Mouse (Mus musculus) limb, embryonic 11.5 days (tissue): ENCODE data around the gene Cadps2. TPM values are rescaled to one million over a fixed set of nuclear protein-coding genes. Genes with fewer than 3 reads are reported as not detected.

ENCODE experiments used
- ATAC-seq: fragments of 200-750 bp; cut with Nextera tagmentation; 2 replicates; pipeline ENCODE4 v1.8.0; 2017; ENCODE audit warnings: low read depth; ENCODE audit not compliant: insufficient number of reproducible peaks, low FRiP score, low TSS enrichment
- DNase-seq: peaks from one replicate; pipeline ENCODE4 v3.0.0-alpha.2; 2015; ENCODE audit warnings: low spot score
- H3K27ac ChIP-seq: fragments of 300-500 bp; sonication (generic); replicated peaks from 2 replicates; pipeline ENCODE4 v1.5.1; 2014; ENCODE audit warnings: low read depth, mild to moderate bottlenecking, low read length
- H3K27me3 ChIP-seq: fragments of 300-500 bp; sonication (generic); 2 replicates; pipeline ENCODE4 v1.6.1; 2014; ENCODE audit warnings: mild to moderate bottlenecking, low read length, mixed read lengths; ENCODE audit not compliant: control insufficient read depth, insufficient read depth
- H3K36me3 ChIP-seq: fragments of 300-500 bp; sonication (generic); 2 replicates; pipeline ENCODE4 v1.6.1; 2014; ENCODE audit warnings: mild to moderate bottlenecking, low read length, moderate library complexity, mixed read lengths; ENCODE audit not compliant: control insufficient read depth, insufficient read depth
- H3K4me1 ChIP-seq: fragments of 300-500 bp; sonication (generic); 2 replicates; pipeline ENCODE4 v1.6.1; 2014; ENCODE audit warnings: low read length, mixed read lengths; ENCODE audit not compliant: control insufficient read depth, insufficient read depth
- H3K4me2 ChIP-seq: fragments of 300-500 bp; sonication (generic); 2 replicates; pipeline ENCODE4 v1.6.1; 2014; ENCODE audit warnings: low read depth, mild to moderate bottlenecking, moderate library complexity; ENCODE audit not compliant: severe bottlenecking
- H3K4me3 ChIP-seq: fragments of 300-500 bp; sonication (generic); 2 replicates; pipeline ENCODE4 v1.5.1; 2014; ENCODE audit warnings: low read depth, low read length
- H3K9ac ChIP-seq: fragments of 300-500 bp; sonication (generic); 2 replicates; pipeline ENCODE4 v1.6.1; 2014; ENCODE audit warnings: mild to moderate bottlenecking, low read length
- H3K9me3 ChIP-seq: fragments of 300-500 bp; sonication (generic); 2 replicates; pipeline ENCODE4 v1.6.1; 2016; ENCODE audit warnings: low read length; ENCODE audit not compliant: control insufficient read depth
- WGBS: fragments of 180-500 bp; shearing (Covaris S2); extraction: QIAGEN DNeasy Blood & Tissue Kit; methylation state at CpG from one replicate; pipeline ENCODE4 v1.1.7; 2014; 5-methylcytosine and 5-hydroxymethylcytosine counted together
- polyA plus RNA-seq: library from polyadenylated mRNA; unstranded; fragments of >200 nt; fragmentation: Nextera tagmentation; extraction: Ambion mirVana; gene quantifications from 2 replicates; pipeline ENCODE4 v1.2.1, GENCODE M21; 2014

Cadps2 gene
- polyA plus RNA-seq, 1 experiment from 2014 or later: 3.3 TPM

DNA sequence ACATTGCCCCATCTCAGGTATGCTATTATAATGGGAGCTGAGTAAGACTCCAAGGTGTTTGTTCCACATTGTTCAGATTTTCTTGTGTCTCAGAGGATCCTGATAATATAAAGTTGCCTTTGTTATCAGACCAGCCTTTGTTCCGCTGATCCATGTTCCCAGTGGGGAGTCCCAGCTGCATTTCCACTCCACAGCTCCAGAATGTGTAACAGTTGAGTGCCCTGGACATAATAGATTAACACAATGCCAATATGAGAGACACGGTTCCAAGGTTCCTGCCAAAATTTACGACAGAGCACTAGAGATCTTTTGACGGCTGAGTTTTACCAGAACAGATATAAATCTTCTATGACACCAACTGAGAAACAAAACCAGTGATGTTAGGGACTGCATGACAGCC is 266.8 kb downstream of the Cadps2 start:
- no peak overlapping the region for H3K27ac ChIP-seq
- no peaks in the 10 kb centered on the region for H3K4me1 ChIP-seq
- no peak overlapping the region for H3K4me3 ChIP-seq
- H3K9me3 ChIP-seq: no peaks in the 10 kb centered on the region
- no peak for ATAC-seq
- no peak overlapping the region for H3K4me2 ChIP-seq
- 77% methylated on average over 4 of the region's 4 CpGs for WGBS
- H3K36me3 ChIP-seq: no peaks in the 10 kb centered on the region
- no peaks in the 10 kb centered on the region for H3K27me3 ChIP-seq
- no peak for DNase-seq
- H3K9ac ChIP-seq: no peak overlapping the region

DNA sequence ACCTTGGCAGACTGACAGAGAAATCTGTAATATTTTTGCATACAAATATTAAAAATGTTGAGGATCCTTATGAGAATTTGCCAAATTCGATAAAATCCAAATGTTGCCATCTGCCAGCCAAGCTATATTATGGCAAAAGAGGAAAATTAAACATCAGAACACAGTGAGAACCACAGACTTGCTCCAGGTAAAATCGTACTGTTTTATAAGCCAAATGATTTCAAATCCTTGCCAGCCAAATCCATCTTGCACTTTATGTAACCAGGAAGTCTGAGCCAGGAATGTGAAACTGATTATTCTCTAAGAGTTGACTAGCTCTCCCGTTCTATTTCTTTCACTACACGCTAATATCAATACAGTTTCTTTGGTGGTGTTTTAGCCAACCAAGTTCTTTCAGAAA is 269.5 kb downstream of the Cadps2 start:
- Histone ChIP-seq H3K9ac (no peak overlapping the region), H3K4me2 (no peak overlapping the region), H3K27me3 (no peaks in the 10 kb centered on the region), H3K27ac (no peak overlapping the region), H3K4me1 (no peaks in the 10 kb centered on the region), H3K9me3 (no peaks in the 10 kb centered on the region), H3K4me3 (no peak overlapping the region), H3K36me3 (no peaks in the 10 kb centered on the region)
- DNase-seq (no peak), ATAC-seq (no peak)
- WGBS: 88% methylated on average over 4 of the region's 4 CpGs

DNA sequence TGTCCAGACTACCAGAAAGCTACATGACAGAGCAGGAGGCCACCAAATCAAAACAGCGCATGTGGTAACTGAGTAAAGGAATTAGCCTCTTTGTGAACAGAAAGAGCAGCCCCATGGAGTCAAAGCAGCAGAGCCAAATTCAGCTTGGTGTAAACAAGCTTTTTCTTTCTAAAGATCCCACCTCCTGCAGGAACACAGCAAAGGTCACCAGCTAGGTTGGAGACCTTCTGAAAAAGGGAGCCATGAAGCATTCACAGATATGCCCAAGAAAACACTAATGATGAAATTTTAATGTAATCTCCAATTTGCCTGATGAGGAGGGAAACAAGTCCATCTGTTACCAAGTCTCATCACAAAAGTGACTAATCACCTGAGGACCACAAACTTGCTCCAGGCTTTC is 270.5 kb downstream of the Cadps2 start:
- Histone ChIP-seq H3K9ac (no peak overlapping the region), H3K9me3 (no peaks in the 10 kb centered on the region), H3K27me3 (no peaks in the 10 kb centered on the region), H3K27ac (no peak overlapping the region), H3K36me3 (no peaks in the 10 kb centered on the region), H3K4me1 (no peaks in the 10 kb centered on the region), H3K4me2 (no peak overlapping the region), H3K4me3 (no peak overlapping the region)
- ATAC-seq (no peak), DNase-seq (no peak)
- 78% methylated on average over 1 of the region's 1 CpGs for WGBS

DNA sequence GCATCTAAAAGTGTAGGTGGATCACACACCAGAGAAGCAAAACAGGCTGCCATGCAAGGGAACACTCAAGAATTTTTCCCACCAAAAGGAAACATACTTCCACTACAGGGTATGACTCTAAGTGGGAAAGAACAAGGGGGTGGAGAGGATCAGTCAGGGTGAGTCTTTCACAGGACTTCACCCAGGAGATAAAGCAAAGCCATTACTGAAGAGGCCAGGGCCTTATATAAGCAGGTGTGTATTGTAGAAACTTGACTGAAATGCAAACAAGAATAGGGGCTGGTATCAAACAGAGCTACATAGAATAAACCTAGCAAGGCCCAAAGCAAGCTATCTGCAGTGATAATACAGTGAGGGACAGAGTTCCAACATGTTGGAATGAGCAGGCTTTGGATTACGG is 271.6 kb downstream of the Cadps2 start:
- Histone ChIP-seq H3K36me3 (no peaks in the 10 kb centered on the region), H3K9ac (no peak overlapping the region), H3K4me3 (no peak overlapping the region), H3K27ac (no peak overlapping the region), H3K9me3 (no peaks in the 10 kb centered on the region), H3K4me1 (no peaks in the 10 kb centered on the region), H3K4me2 (no peak overlapping the region), H3K27me3 (no peaks in the 10 kb centered on the region)
- DNase-seq (no peak), ATAC-seq (no peak)
- 87% methylated on average over 1 of the region's 1 CpGs for WGBS

DNA sequence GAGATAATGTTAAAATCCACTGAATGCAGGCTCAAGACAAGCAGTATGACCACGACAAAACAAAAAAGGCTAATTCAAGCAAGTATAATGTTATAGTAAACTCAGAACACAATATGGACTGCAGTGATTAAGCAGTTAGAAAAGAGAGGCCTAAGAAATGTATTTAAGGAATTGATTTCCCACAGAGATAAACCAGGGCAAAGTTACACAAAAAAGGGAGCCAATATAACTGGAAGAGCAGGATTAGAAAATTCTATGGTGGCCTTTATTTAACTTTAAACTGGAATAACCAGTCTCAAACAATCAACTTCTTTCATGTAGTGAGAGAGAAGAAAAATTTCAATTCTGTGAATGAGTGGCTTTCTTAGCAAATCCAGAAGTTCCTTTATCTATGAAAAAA is 289.3 kb downstream of the Cadps2 start:
- no peaks in the 10 kb centered on the region for H3K36me3 ChIP-seq
- 87% methylated on average over 1 of the region's 1 CpGs for WGBS
- H3K9me3 ChIP-seq: no peaks in the 10 kb centered on the region
- DNase-seq: no peak
- no peak for ATAC-seq
- H3K4me2 ChIP-seq: no peak overlapping the region
- H3K4me1 ChIP-seq: no peaks in the 10 kb centered on the region
- H3K27ac ChIP-seq: no peak overlapping the region
- no peak overlapping the region for H3K9ac ChIP-seq
- no peak overlapping the region for H3K4me3 ChIP-seq
- H3K27me3 ChIP-seq: no peaks in the 10 kb centered on the region

DNA sequence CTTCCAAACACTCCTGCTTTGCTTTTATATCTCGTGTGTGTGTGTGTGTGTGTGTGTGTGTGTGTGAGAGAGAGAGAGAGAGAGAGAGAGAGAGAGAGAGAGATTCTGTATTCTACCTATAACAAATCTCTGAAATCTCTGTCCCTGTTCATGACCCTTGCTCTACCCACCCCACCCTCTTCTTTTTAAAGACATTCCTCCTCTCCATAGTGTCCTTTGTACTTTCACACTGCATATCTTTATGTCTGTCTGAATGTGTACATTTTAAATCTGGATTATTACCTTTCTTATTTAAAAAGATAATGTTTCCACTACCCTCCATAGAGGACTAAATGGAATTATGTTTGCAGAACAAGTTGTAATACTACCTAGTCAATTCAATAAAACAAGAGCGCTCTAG is 315.5 kb downstream of the Cadps2 start:
- Histone ChIP-seq H3K4me1 (no peaks in the 10 kb centered on the region), H3K4me2 (no peak overlapping the region), H3K27me3 (no peaks in the 10 kb centered on the region), H3K36me3 (no peaks in the 10 kb centered on the region), H3K9me3 (no peaks in the 10 kb centered on the region), H3K4me3 (no peak overlapping the region), H3K9ac (no peak overlapping the region), H3K27ac (no peak overlapping the region)
- no peak for DNase-seq
- no peak for ATAC-seq
- WGBS: 93% methylated on average over 2 of the region's 2 CpGs

DNA sequence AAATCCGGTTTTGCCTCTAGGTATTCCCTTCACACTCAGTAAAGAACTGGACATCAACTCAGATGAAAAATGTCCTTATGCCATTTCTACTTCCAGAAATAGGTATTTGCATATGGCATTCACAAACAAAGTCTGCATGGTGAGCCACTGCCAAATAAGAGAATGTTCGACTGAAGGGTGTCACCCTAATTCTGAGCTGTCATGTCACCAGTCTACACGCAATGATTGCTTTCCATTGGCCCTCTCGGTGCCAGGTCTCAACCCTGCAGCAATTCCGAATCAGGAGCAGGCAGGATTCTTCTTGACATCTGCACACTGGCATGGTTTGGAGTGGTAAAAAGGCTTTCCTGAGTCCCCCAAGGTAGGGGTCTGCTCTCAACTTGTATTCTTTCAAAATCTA is 316.7 kb downstream of the Cadps2 start:
- WGBS: 93% methylated on average over 5 of the region's 5 CpGs
- Histone ChIP-seq H3K27me3 (no peaks in the 10 kb centered on the region), H3K9ac (no peak overlapping the region), H3K4me2 (no peak overlapping the region), H3K4me1 (no peaks in the 10 kb centered on the region), H3K36me3 (no peaks in the 10 kb centered on the region), H3K27ac (no peak overlapping the region), H3K4me3 (no peak overlapping the region), H3K9me3 (no peaks in the 10 kb centered on the region)
- ATAC-seq: no peak
- no peak for DNase-seq

DNA sequence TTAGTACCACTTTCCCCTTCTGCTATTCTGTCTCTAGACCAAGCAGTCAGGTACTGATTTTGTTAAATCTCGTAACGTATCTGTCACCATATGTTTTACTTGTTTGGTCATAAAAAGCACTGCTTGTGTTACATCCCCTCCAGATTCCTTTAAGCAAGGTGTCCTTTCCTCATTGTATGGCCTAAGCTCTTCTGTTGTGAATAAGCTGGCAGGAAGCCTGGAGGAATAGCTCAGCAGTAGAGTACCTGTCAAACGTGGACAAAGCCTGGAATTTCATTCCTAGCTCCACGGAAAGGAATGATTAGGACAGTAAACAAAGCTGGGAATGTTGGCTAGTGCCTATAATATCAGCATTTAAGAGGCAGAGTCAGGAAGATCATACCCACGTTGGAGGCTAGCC is 340.6 kb downstream of the Cadps2 start:
- WGBS: 68% methylated on average over 5 of the region's 5 CpGs
- no peak overlapping the region for H3K4me2 ChIP-seq
- H3K27me3 ChIP-seq: no peaks in the 10 kb centered on the region
- ATAC-seq (no peak), DNase-seq (no peak)
- no peaks in the 10 kb centered on the region for H3K36me3 ChIP-seq
- H3K9me3 ChIP-seq: no peaks in the 10 kb centered on the region
- no peak overlapping the region for H3K27ac ChIP-seq
- H3K4me1 ChIP-seq: no peaks in the 10 kb centered on the region
- no peak overlapping the region for H3K4me3 ChIP-seq
- H3K9ac ChIP-seq: no peak overlapping the region

DNA sequence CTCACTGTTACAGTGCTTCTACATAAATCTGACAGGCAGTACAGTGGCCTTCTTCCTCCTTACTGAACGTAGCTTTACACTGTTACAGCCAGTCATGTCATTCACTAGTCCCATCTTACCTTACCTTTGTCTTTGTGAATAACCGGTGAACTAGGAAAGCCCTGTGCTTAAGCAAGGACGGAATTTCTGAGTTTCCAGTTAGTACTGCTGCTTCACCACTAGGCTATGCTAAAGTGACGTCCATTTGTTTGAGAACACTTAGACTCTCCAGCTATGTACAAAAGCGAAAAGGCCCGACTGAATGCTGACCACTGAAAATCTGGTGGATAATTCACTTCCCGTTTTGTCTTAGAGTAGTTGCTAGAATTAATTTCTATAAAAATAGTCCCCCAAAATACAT is 347.4 kb downstream of the Cadps2 start:
- H3K27me3 ChIP-seq: no peaks in the 10 kb centered on the region
- DNase-seq (no peak), ATAC-seq (peak; percentile 67; the same call in 1 of the 2 replicates)
- H3K9me3 ChIP-seq: no peaks in the 10 kb centered on the region
- 52% methylated on average over 7 of the region's 7 CpGs for WGBS
- H3K27ac ChIP-seq: no peak overlapping the region
- H3K4me1 ChIP-seq: no peaks in the 10 kb centered on the region
- no peak overlapping the region for H3K4me3 ChIP-seq
- no peak overlapping the region for H3K9ac ChIP-seq
- no peak overlapping the region for H3K4me2 ChIP-seq
- no peaks in the 10 kb centered on the region for H3K36me3 ChIP-seq
